Comparison of ENCODE assay signal across 9 mouse cellular contexts in the genomic region with DNA sequence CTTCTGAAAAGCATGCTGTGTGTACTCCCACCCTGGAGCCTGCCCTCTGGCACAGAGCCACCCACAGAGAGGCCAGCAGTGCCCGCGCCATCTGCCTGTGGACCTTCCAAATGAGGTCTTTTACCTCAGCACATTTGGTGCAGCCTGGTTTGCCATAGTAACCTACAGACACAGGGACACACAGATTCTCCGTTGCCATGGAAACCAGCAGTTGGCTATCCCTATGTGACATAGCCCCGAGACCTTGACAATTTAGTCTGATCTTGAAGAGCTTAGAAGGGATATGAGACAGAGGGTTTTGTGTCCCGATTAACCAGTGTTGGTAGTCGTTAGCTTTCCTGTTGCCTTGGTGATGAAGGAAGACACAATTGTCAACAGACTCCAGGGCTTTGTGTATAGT. TPM values are rescaled to one million over a fixed set of nuclear protein-coding genes. Genes with fewer than 3 reads are reported as not detected.
DNase-seq lines count a peak whose midpoint lies in the region; ATAC-seq lines count a peak whose summit lies in the region.
"Had no signal": no experiment of that assay in that cellular context is flagged by ENCODE, and none has a peak within 500 bp of the region (broad histone marks: within the 10 kb centered on the region; RNA-seq: fewer than 3 reads in every experiment).

No protein-coding gene starts in this region.

- no peaks in the 10 kb centered on the region for H3K27me3 ChIP-seq in forebrain, embryonic 15.5 days

- peaks cover 10% of the 10 kb centered on the region for H3K4me1 ChIP-seq in forebrain, embryonic 15.5 days
- H3K4me1 ChIP-seq: megakaryocyte, embryonic 14.5 days had no signal

- H3K27ac ChIP-seq in forebrain, embryonic 15.5 days (replicated peaks), result peak overlapping the region; percentile 36; the same call in 1 of the 2 replicates

- H3K4me3 ChIP-seq in forebrain, embryonic 15.5 days, result no peak overlapping the region
- H3K4me3 ChIP-seq: megakaryocyte, embryonic 14.5 days had no signal

- no peak overlapping the region for H3K9ac ChIP-seq in forebrain, embryonic 15.5 days (replicated peaks)

- no peak overlapping the region for H3K4me2 ChIP-seq in forebrain, embryonic 15.5 days (replicated peaks)

- WGBS in forebrain, embryonic 15.5 days, result 23% methylated on average over 6 of the region's 6 CpGs

- H3K9me3 ChIP-seq in forebrain, embryonic 15.5 days, result no peaks in the 10 kb centered on the region
- H3K9me3 ChIP-seq: megakaryocyte, embryonic 14.5 days had no signal

- no peaks in the 10 kb centered on the region for H3K36me3 ChIP-seq in forebrain, embryonic 15.5 days

- intact Hi-C loops in left cerebral cortex, postnatal 10 days (cut with DNase I), result no loop called here

- peak; percentile 35 to 69 for DNase-seq in left cerebral cortex, postnatal 10 days (ENCODE audit: extremely low spot score in 1 of 2, low spot score in 2 of 2)
- no peak for DNase-seq in left cerebral cortex, adult 11 months (ENCODE audit: low spot score)
- peak; percentile 79 for DNase-seq in cerebellum, adult 11-12 months
- DNase-seq in neural tube, embryonic 10.5 days (ENCODE audit: extremely low spot score, low spot score), result peak; percentile 23
- no peak for DNase-seq in heart, adult 9 months (ENCODE audit: low spot score in 2 of 2)
- DNase-seq in thymus, postnatal 25 days, result no peak
- DNase-seq in layer of hippocampus, postnatal 36 days, result no peak

- ATAC-seq in forebrain, embryonic 15.5 days (replicated peaks), result peak; percentile 73

RNA-seq across cellular contexts. Expression of gene Tub, which starts 22.1 kb away (rescaled TPM):
- 100 to 1,000 TPM; 161 to 169 TPM for total RNA-seq in left cerebral cortex, postnatal 10 days (2021)
- 42.2 and 49.3 TPM in 2 replicates for polyA plus RNA-seq in forebrain, embryonic 15.5 days (2015; fragmentation: Nextera tagmentation; extraction: Ambion mirVana)
- 100 to 1,000 TPM; 181 to 205 TPM for total RNA-seq in layer of hippocampus, postnatal 36 days (2021)

RNA-seq across cellular contexts. Expression of gene Eif3f, which starts 38.1 kb away (rescaled TPM):
- total RNA-seq in left cerebral cortex, postnatal 10 days (2021), result 100 to 1,000 TPM; 116 to 122 TPM
- polyA plus RNA-seq in forebrain, embryonic 15.5 days (2015; fragmentation: Nextera tagmentation; extraction: Ambion mirVana), result 85.2 and 86.8 TPM in 2 replicates
- total RNA-seq in layer of hippocampus, postnatal 36 days (2021), result 10 to 100 TPM; 86.8 to 93.7 TPM

RNA-seq across cellular contexts. Expression of gene Nlrp10, which starts 42.3 kb away (rescaled TPM):
- total RNA-seq in left cerebral cortex, postnatal 10 days (2021), result under 1 TPM; 0.45 to 0.49 TPM
- polyA plus RNA-seq in forebrain, embryonic 15.5 days (2015; fragmentation: Nextera tagmentation; extraction: Ambion mirVana), result 0.04 TPM in 1 of 2 replicates, not detected in the other
- under 1 TPM; 0.32 to 0.35 TPM for total RNA-seq in layer of hippocampus, postnatal 36 days (2021)

Comparison
In these comparisons a context has a peak if more than half of its experiments do, and no peak if none do; other contexts are left out.
1. DNase-seq: peak in left cerebral cortex, postnatal 10 days (2 of 2), cerebellum, adult 11-12 months (single experiment) and neural tube, embryonic 10.5 days (single experiment); none in left cerebral cortex, adult 11 months (single experiment), heart, adult 9 months (0 of 2), thymus, postnatal 25 days (single experiment) and layer of hippocampus, postnatal 36 days (0 of 2).